Mouse (Mus musculus): ENCODE results near the gene Nkiras2. TPM values are rescaled to one million over a fixed set of nuclear protein-coding genes. Genes with fewer than 3 reads are reported as not detected.
"Not testable (repeated sequence)": the region's sequence is repeated elsewhere in the genome, so short reads cannot be mapped to it uniquely, and the experiment has no call there.

The Nkiras2 gene
- polyA plus RNA-seq, 1 experiment from 2014 or later, result 55.7 TPM

DNA sequence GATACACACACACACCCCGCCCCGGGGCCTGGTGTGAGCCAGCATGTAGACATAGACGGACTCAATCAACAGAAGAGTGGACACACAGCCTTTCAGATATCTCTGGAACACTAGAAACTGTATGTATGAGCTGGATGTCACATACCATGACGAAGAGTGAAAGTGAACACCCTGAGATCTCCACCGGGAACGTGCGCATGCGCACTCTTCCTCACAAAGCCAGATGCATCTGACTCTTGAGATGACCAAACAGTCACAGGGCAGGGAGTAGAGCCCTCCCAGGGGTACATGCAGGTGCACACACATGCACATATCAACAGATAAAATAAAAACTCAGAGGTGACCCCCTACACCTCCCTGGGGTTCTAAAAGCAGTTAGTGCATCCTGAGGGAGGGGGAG is 29.4 kb downstream of the Nkiras2 start:
- no peak overlapping the region for H3K4me3 ChIP-seq (ENCODE audit: low read depth, low read length)
- H3K9ac ChIP-seq (ENCODE audit: low read depth, low read length), result no peak overlapping the region
- TF ChIP-seq CTCF (IDR thresholded peaks at IDR 0.05; ENCODE audit: low read depth), result no peak
- no peak overlapping the region for H3K27ac ChIP-seq (ENCODE audit: low read depth, low read length)
- H3K4me2 ChIP-seq (replicated peaks; ENCODE audit: low read depth), result no peak overlapping the region
- no peaks in the 10 kb centered on the region for H3K4me1 ChIP-seq (replicated peaks; ENCODE audit: control insufficient read depth, insufficient read depth, low read length)
- H3K36me3 ChIP-seq (ENCODE audit: control insufficient read depth, insufficient read depth), result no peaks in the 10 kb centered on the region
- no peak for ATAC-seq
- H3K27me3 ChIP-seq (replicated peaks; ENCODE audit: control insufficient read depth, insufficient read depth, low read length), result peaks cover 18% of the 10 kb centered on the region
- 81% methylated on average over 8 of the region's 8 CpGs for WGBS
- no peaks in the 10 kb centered on the region for H3K9me3 ChIP-seq (ENCODE audit: control insufficient read depth)

DNA sequence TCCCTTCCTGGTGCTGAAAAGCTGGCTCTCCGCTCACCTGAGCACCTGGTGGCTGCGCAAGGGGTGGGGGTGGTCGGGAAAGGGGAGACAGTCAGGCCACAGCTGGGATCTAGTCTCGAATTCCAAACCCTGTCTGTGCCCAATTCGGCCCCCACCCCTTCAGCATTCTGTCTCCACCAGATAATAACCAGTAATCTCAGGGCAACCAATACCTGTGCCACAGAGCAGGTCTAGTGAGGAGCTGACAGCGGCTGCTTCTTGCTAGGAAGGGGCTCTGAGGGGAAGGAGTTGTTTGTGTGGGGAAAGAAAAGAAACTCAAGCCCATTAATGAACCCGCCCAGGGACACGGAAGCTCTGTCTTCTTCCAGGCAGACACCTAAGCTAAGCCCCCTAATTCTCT is 32.2 kb downstream of the Nkiras2 start:
- Histone ChIP-seq H3K4me1 (replicated peaks; ENCODE audit: control insufficient read depth, insufficient read depth, low read length) (no peaks in the 10 kb centered on the region), H3K4me3 (ENCODE audit: low read depth, low read length) (no peak overlapping the region), H3K9ac (ENCODE audit: low read depth, low read length) (no peak overlapping the region), H3K36me3 (ENCODE audit: control insufficient read depth, insufficient read depth) (no peaks in the 10 kb centered on the region), H3K27me3 (replicated peaks; ENCODE audit: control insufficient read depth, insufficient read depth, low read length) (peaks cover 18% of the 10 kb centered on the region), H3K4me2 (replicated peaks; ENCODE audit: low read depth) (no peak overlapping the region), H3K27ac (ENCODE audit: low read depth, low read length) (no peak overlapping the region), H3K9me3 (ENCODE audit: control insufficient read depth) (no peaks in the 10 kb centered on the region)
- 10% methylated on average over 8 of the region's 8 CpGs for WGBS
- no peak for TF ChIP-seq CTCF (IDR thresholded peaks at IDR 0.05; ENCODE audit: low read depth)
- ATAC-seq, result no peak

DNA sequence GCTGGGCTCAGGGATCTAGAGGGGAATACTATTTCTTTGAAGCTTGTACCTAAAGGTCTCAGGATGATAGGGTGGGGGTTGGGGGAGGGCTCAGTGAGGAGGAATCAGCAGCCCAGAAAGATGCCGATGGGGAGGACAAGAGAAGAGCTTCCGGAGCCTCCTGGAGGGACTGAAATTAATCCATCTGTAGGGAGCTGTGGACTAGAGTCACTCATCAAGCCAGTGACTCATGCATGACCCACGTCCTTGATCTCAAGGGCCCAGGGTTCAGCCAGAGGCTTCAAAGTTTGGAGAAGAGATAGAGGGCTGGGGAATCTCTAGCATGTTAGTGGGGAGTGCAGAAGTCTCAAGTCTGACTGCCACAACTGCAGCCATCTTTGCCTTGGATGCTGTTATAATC is 32.7 kb downstream of the Nkiras2 start:
- 27% methylated on average over 3 of the region's 3 CpGs for WGBS
- no peak overlapping the region for H3K27ac ChIP-seq (ENCODE audit: low read depth, low read length)

DNA sequence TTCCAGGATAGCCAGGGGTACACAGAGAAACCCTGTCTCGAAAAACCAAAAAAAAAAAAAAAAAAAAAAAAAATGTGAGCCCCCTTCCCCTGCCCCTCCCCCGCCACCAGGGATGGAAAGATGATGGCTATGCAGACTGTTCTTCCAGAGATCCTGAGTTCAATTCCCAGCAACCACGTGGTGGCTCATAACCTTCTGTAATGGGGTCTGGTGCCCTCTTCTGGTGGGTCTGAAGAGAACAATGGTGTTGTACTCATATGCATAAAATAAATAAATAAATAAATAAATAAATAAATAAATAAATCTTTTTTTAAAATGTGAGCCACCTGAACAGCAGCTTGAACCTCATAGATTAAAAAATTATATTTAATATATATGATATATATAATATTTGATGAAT is 36.5 kb downstream of the Nkiras2 start:
- H3K9ac ChIP-seq (ENCODE audit: low read depth, low read length); H3K4me3 ChIP-seq (ENCODE audit: low read depth, low read length); H3K36me3 ChIP-seq (ENCODE audit: control insufficient read depth, insufficient read depth); H3K4me1 ChIP-seq (replicated peaks; ENCODE audit: control insufficient read depth, insufficient read depth, low read length); H3K9me3 ChIP-seq (ENCODE audit: control insufficient read depth); H3K27ac ChIP-seq (ENCODE audit: low read depth, low read length); H3K4me2 ChIP-seq (replicated peaks; ENCODE audit: low read depth); H3K27me3 ChIP-seq (replicated peaks; ENCODE audit: control insufficient read depth, insufficient read depth, low read length); ATAC-seq: not testable (repeated sequence)
- TF ChIP-seq CTCF (IDR thresholded peaks at IDR 0.05; ENCODE audit: low read depth), result peak; percentile 39
- 56% methylated on average over 2 of the region's 3 CpGs for WGBS

More for the DNA sequence above, 32.7 kb downstream of the Nkiras2 start:
- H3K27me3 ChIP-seq (replicated peaks; ENCODE audit: control insufficient read depth, insufficient read depth, low read length), result peaks cover 18% of the 10 kb centered on the region
- H3K36me3 ChIP-seq (ENCODE audit: control insufficient read depth, insufficient read depth), result no peaks in the 10 kb centered on the region
- no peaks in the 10 kb centered on the region for H3K9me3 ChIP-seq (ENCODE audit: control insufficient read depth)
- H3K4me3 ChIP-seq (ENCODE audit: low read depth, low read length), result no peak overlapping the region
- no peak overlapping the region for H3K4me2 ChIP-seq (replicated peaks; ENCODE audit: low read depth)
- no peaks in the 10 kb centered on the region for H3K4me1 ChIP-seq (replicated peaks; ENCODE audit: control insufficient read depth, insufficient read depth, low read length)
- H3K9ac ChIP-seq (ENCODE audit: low read depth, low read length), result no peak overlapping the region
- no peak for TF ChIP-seq CTCF (IDR thresholded peaks at IDR 0.05; ENCODE audit: low read depth)
- ATAC-seq, result no peak

DNA sequence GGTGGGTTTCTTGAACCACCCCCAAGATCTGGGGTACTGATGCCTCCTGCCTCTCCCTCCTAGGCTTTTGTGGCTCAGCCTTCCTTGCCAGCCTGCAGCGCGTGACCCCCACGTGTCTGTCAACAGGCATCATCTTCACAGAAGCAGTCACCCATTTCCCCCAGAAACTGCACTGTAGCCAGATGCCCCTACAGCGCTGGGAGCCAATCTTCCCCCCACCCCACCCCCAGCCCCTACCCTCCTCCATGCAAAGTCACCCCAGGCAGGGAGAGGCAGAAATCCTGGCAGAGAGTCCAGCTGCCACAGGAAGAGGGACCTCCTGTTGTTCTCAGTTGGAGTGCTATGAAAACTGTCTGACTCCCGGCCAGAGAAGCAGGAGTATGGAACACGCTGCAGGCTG is 37.4 kb downstream of the Nkiras2 start:
- Histone ChIP-seq H3K9me3 (ENCODE audit: control insufficient read depth) (no peaks in the 10 kb centered on the region), H3K4me1 (replicated peaks; ENCODE audit: control insufficient read depth, insufficient read depth, low read length) (no peaks in the 10 kb centered on the region), H3K36me3 (ENCODE audit: control insufficient read depth, insufficient read depth) (no peaks in the 10 kb centered on the region), H3K27ac (ENCODE audit: low read depth, low read length) (no peak overlapping the region), H3K27me3 (replicated peaks; ENCODE audit: control insufficient read depth, insufficient read depth, low read length) (no peaks in the 10 kb centered on the region), H3K4me2 (replicated peaks; ENCODE audit: low read depth) (no peak overlapping the region), H3K9ac (ENCODE audit: low read depth, low read length) (no peak overlapping the region), H3K4me3 (ENCODE audit: low read depth, low read length) (no peak overlapping the region)
- no peak for TF ChIP-seq CTCF (IDR thresholded peaks at IDR 0.05; ENCODE audit: low read depth)
- no peak for ATAC-seq
- 24% methylated on average over 6 of the region's 6 CpGs for WGBS

DNA sequence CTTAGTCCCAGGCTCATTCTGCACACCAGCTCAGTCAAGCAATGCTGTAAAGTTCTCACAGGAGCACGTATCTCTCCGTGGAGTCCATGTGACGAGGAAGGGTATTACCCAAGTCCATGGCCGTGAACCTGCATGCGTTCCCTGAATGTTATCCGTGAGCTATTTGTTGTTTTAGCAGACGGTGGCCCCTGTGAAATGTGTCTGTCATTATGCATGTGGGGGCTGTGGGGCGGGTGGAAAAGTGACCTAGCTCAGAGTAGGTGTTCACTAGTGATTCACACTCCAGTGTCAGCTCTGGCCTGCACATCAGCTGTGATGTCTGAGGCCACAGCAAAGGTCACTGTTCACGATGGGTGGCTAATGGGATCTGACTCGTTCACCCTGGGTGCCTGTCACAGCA is 40.8 kb downstream of the Nkiras2 start:
- Histone ChIP-seq H3K27ac (ENCODE audit: low read depth, low read length) (no peak overlapping the region), H3K9me3 (ENCODE audit: control insufficient read depth) (no peaks in the 10 kb centered on the region), H3K27me3 (replicated peaks; ENCODE audit: control insufficient read depth, insufficient read depth, low read length) (no peaks in the 10 kb centered on the region), H3K9ac (ENCODE audit: low read depth, low read length) (no peak overlapping the region), H3K36me3 (ENCODE audit: control insufficient read depth, insufficient read depth) (no peaks in the 10 kb centered on the region), H3K4me3 (ENCODE audit: low read depth, low read length) (no peak overlapping the region), H3K4me2 (replicated peaks; ENCODE audit: low read depth) (no peak overlapping the region), H3K4me1 (replicated peaks; ENCODE audit: control insufficient read depth, insufficient read depth, low read length) (no peaks in the 10 kb centered on the region)
- WGBS, result 66% methylated on average over 10 of the region's 10 CpGs
- no peak for ATAC-seq
- no peak for TF ChIP-seq CTCF (IDR thresholded peaks at IDR 0.05; ENCODE audit: low read depth)

DNA sequence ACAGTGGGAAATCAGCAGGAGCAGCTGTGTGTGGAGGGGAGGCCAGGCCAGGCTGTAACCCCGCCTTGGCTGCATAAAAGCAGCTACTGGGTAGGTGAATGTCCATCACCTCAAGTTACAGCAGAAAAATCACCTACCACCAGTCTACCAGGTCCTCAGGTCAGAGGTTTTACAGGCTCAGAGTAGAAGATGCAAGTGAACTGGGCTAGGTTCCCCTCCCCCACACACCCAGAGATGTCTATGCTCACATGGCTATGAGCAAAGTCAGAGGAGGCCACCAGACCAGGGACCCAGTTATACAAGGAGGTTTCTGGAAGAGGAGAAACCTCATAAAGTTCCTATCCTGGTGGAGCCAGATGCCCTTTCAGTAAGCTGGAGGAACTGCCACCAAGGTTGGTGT is 52.0 kb downstream of the Nkiras2 start:
- Histone ChIP-seq H3K36me3 (ENCODE audit: control insufficient read depth, insufficient read depth) (no peaks in the 10 kb centered on the region), H3K4me3 (ENCODE audit: low read depth, low read length) (no peak overlapping the region), H3K4me1 (replicated peaks; ENCODE audit: control insufficient read depth, insufficient read depth, low read length) (no peaks in the 10 kb centered on the region), H3K4me2 (replicated peaks; ENCODE audit: low read depth) (no peak overlapping the region), H3K9me3 (ENCODE audit: control insufficient read depth) (no peaks in the 10 kb centered on the region), H3K27me3 (replicated peaks; ENCODE audit: control insufficient read depth, insufficient read depth, low read length) (no peaks in the 10 kb centered on the region), H3K27ac (ENCODE audit: low read depth, low read length) (no peak overlapping the region), H3K9ac (ENCODE audit: low read depth, low read length) (no peak overlapping the region)
- no peak for TF ChIP-seq CTCF (IDR thresholded peaks at IDR 0.05; ENCODE audit: low read depth)
- WGBS, result 86% methylated on average over 1 of the region's 1 CpGs
- ATAC-seq, result no peak

Data from intestine, postnatal 0 days (tissue).